Mouse (Mus musculus) adrenal gland, postnatal 4 days (tissue): ENCODE measurements at regions not wholly inside any gene's neighbourhood (a gene's known extent, or its start where the extent isn't known, plus 50 kb on each side); places are given as distances from the start of the nearest gene placed in this dataset.
A peak's percentile ranks its signal among the peaks of the same experiment; 100 is the strongest.

Experiments used
- DNase-seq, 2 experiments: peaks; one replicate each; pipeline ENCODE4 v3.0.0; 2021 to 2022; ENCODE audit warnings: low spot score in 2 of 2, mixed read lengths in 2 of 2

DNA sequence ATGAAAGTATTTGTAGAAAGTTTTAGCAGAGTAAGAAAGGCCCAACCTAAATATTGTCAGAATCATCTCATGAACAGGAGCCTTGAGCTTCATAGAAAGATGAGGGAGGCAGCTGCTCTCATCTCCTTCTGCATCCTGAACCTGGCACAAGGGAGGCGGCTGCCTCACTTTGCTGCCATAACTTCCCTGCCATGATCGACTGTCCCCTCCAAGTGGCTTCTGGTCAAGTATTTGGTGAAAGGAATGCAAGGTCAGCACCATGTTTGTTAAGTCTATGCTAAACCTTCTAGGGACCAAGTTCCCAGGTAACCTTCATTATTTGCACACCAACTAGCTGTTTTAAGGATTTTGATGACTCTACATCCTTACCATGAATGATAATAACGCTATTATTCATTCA lies 246.0 kb downstream of the Ndfip2 start:
- no peak for DNase-seq

DNA sequence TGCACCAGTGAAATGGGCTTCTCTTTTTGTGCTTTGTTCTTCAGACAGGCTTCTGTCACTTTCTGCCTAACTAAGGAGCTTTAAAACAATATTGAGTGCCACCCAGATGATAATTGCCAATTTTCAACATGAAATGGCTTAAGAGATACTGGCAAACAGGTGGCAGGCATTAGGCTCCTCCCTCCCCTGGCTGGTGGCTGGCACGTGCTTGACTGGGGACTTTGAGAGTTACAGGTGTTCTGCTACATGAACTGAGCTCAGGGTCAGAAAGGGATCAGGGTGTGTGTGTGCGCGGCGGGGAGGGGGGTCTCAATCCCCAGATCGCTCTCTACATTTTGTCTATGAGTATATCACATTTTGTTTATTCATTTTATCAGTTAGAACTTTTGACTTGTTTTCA lies 245.4 kb downstream of the Ndfip2 start:
- DNase-seq: no peak

- no peak for DNase-seq
These were observed 244.2 kb downstream of the Ndfip2 start for GRCm38 (mm10) chr14:105502633-105502975.

DNA sequence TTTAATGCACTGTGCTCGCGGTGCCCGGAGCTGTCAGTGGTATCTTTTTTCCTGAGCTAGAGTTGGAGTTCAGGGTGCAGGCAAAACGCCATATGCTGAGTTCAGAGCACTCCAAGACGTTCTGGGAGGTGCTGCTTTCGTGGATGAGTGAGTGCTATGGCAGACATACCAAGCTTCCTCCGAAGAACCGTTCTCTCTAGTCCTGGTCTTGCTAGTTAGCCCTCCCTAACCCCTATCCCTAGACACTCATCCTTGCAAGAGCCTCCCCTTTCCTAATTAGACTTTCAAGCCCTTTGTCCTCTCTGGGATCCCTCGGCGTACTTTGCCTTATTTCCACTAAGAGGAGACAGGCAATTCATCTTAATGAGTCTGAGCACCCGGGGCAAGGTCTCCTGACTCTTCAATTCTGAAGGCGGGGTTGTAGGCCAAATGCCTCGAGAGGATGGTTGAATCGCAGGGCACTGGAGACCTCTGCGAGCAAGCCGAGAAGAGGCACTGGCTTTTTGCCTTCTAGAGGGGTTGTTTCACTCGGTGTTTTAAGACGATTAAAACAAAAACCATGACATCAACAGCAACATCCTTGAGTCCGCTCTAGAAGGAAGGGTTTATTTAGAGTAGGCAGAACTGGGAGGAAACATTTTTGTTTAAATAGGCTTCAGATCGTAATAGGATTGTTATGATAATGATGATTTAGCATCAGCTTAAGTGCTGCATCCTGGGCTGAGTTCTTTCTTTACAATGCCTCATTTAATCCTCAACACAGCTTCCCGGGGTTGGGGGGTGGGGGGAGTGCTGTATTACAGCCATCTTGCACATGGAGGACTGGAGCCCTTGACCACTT lies 243.6 kb downstream of the Ndfip2 start:
- DNase-seq: no peak

GRCm38 (mm10) chr14:105500966-105501741 lies 242.8 kb downstream of the Ndfip2 start:
- DNase-seq: no peak

DNA sequence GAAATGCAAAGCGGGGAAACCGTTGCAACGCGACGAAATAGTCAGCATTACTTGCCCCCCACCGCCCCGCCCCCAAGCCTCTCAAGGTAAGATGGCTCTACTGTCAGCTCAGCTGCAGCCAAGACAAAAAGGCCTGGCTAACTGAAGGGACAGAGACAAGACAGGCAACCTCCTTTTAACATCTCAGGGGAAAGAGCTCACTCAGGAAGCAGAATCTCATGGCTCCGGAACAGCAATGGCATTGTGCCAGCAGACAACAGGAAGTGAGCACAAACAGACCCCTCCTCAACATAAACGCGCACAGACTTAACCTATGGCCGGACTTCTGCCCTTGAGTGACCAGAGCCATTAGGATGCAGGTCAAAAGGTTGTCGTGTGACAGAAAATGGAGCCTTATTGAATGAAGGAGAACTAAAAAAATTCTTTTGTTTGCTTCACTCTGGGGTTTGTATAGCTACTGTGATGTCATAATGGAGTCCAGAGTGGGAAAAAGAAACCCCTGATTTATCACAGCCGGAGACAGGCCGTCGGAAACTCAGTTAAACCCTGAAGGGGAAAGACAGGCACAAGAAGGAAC lies 241.0 kb downstream of the Ndfip2 start:
- no peak for DNase-seq

DNA sequence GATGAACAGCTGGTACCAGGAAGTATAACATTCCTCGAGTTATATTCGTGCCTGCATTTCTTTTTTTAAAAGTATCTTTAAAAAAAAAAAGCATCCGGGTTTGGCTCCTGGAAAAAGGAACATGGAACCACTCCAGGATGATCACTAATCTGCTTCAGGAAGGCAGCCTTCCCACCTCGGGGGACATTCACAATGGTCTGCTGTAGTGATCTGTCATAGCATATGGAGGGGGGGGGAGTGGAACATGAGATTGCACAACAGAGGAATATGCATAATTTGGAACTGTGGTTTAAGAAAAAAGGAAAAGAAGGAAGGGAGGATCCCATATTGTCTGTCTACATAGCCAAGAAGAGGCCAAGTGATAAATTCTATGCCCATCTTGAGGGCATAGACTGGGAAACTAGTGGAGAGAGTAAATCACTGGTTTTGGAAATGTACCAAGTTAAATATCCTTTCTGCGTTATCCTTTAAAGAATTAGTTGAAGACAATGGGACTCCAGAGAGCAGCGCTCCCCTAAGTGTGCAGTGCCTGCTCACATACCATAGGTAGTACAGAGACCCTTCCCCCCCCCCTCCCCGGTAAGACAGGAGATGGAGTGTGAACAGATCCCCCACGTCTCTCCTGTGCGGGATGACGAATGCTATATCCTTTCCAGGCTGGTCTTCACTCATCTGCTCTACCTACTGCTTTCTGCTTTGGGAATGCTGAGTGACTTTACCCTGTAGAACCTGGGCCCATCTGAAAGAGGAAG lies 240.0 kb downstream of the Ndfip2 start:
- no peak for DNase-seq

DNA sequence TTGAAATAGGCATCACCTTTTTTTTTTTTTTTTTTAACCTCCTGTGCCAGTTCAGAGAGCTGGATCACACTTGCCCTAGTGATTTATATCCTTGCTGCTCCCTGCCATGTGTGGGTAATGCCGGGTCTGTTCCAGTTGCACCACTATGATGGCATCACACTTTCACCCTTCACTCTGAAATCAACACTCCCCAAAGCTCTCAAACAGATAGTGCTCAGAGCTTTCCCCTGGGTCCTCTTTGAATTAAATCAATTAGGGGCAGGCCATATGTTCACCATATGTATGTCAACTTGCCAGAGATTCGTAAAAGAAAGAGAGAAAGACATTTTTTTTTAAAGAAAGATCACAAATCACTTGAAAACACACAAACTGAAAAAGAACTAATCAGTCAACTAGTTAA lies 236.8 kb downstream of the Ndfip2 start:
- DNase-seq: no peak

DNA sequence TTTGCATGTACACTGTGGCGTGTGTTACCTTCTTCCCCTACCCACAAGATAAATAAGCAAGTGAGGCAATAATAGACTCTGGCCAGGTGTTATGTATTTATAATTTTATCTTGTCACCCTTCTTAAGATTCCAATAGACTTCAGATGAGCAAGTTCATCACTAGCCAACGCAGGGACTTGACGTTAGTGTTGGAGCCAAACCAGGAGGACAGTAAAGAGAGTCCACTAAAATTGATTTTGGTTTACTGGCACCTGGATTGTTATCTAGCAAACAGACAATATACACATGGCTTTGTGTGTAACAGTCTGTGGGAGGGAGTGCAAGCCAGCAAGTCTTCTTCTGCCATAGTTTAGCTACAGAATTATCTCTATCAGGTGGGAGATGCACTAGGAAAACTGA lies 236.0 kb downstream of the Ndfip2 start:
- no peak for DNase-seq

GRCm38 (mm10) chr14:105490158-105490557 lies 231.8 kb downstream of the Ndfip2 start:
- DNase-seq: no peak

GRCm38 (mm10) chr14:105483352-105484083 lies 225.1 kb downstream of the Ndfip2 start:
- peak in 1 of 2 experiments; percentile 30 for DNase-seq

DNA sequence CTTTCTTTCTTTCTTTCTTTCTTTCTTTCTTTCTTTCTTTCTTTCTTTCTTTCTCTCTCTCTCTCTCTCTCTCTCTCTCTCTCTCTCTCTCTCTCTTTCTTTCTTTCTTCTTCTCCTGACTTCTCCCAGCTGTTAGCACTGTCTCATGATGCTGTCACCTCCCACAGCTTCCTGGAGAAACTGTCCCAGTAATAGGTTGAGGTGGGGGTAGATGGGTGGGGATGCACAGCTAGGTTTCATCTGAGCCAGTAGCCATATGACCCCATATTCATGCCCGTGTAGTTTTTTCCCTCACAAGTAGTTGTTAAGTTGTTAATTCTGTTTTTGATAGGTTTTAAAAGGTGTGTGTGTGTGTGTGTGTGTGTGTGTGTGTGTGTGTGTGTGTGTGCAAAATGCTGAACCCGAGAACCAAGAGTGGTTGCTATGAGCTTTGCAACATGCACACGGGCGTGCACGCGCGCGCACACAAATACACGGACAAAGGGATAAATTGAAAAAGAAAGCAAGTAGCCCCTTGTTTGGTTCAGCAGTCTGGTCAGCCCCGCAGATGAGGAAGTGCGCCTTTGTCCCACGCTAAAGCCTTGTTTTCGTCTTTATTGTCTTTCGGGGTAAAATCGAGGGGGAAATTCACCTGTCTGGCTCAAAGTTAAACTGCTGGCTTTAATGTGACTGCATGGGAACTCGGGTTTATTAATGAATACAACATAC lies 224.4 kb downstream of the Ndfip2 start:
- no peak for DNase-seq

DNA sequence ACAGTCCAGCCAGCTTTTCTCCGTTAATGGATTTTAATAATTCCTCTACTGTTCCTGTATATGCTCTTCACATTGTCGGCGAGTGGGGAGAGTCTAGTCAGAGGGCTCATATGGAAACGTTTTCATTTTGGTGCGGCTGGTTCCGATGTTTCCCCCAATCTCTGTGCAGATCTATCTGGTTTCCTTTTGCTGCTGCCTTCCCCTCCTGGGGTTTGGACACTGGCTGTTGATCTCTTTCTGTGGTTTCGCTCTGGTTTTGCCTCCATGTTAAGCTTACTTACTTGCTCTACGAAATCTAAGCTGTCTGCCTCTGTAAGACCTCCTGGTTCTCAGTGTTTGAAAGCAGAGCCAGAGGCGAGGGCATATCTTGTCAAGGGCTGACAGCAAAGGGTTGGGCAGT lies 221.7 kb downstream of the Ndfip2 start:
- no peak for DNase-seq

- DNase-seq: no peak
These were observed 216.7 kb downstream of the Ndfip2 start for GRCm38 (mm10) chr14:105474991-105475553.

DNA sequence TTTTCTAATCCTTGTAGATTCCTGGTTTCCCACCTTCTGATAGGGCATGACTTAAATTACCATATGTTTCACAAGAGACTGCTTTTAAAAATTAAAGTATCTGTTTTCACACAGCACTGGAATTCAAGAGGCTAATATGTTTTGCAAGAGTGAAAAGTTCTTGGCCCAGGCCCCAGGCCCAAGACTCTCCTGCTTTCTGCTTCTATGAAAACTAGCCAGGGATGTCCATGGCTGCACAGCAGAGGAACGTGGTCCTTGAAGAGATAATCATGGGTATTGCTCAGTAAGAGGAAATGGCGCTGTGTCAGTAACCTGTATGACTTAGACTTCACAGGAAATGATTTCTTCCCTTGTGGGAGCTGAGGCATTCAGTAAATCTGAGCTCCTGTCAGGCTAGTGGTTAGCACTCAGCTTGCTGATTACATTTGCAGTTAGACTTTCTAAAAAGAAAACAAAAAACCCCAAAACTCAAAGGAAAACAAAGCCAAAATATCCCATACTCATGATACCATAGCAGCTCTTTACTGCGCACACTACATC lies 190.6 kb downstream of the Ndfip2 start:
- DNase-seq: no peak

- no peak for DNase-seq
These were observed 188.7 kb downstream of the Ndfip2 start for GRCm38 (mm10) chr14:105447088-105447487.

GRCm38 (mm10) chr14:105435343-105435742 lies 177.0 kb downstream of the Ndfip2 start:
- no peak for DNase-seq

GRCm38 (mm10) chr14:105433456-105433855 lies 175.1 kb downstream of the Ndfip2 start:
- DNase-seq: no peak

DNA sequence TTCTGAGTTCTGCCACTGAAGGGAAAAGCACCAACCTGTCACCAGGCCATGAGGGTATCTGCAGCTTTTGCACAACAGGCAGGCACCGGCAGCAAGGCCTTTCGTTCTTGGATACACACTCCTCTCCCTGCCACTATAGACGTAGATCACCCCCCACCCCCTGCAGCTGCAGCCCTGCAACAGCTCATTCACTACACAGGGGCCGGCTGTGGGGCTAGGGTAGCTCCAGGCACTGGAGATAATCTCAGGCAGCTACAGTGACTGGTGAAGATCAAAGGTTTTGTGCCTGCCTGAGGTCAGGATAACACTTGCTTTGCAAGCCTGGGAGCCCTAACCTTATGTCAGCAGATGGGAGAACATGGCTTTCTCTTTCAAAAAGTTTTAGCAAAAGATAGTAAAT lies 174.3 kb downstream of the Ndfip2 start:
- DNase-seq: no peak

GRCm38 (mm10) chr14:105431584-105431983 lies 173.2 kb downstream of the Ndfip2 start:
- no peak for DNase-seq
